Mouse (Mus musculus): ENCODE measurements around the gene Frmd8.

DNA sequence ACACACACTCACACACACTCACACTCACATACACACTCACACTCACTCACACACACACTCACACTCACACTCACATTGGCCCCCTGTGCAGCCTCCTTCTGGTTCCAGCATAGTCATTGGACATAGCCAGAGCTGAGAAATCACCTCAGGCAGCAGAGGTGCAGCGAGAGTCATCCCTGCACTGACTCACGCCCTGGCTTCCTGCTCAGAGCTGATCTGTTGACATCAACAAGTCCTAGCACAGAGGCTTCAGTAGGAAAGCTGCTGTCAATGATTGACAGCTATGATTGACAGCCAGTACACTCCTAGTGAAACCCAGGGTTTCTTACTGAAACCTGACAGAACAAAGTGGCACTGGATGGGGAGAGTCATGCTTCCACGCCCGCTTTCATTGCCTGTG lies 59.1 kb downstream of the Frmd8 start:
- no peak for TF ChIP-seq CTCF (IDR thresholded peaks at IDR 0.05; ENCODE audit: low read depth, low read length)
- no peak for TF ChIP-seq POLR2A (IDR thresholded peaks at IDR 0.05; ENCODE audit: extremely low read depth, insufficient read depth, low read length)

Measured in liver, adult 2 months (tissue).